ENCODE assay signal across 8 mouse cellular contexts in genomic region chr11:116076836-116077235, GRCm38 (mm10). TPM values are rescaled to one million over a fixed set of nuclear protein-coding genes. Genes with fewer than 3 reads are reported as not detected.
A peak's percentile ranks its signal among the peaks of the same experiment; 100 is the strongest.
DNase-seq lines count a peak whose midpoint lies in the region; ATAC-seq and TF ChIP-seq lines count a peak whose summit lies in the region.

No protein-coding gene starts in this region.

- no peak for TF ChIP-seq EP300 in ES-Bruce4 (IDR thresholded peaks at IDR 0.05; ENCODE audit: insufficient read depth, low read depth, low read length)

- TF ChIP-seq POLR2A in ES-Bruce4 (IDR thresholded peaks at IDR 0.05; ENCODE audit: insufficient read depth, low read length) = no peak

- peak overlapping the region; percentile 49 for H3K27ac ChIP-seq in heart, embryonic 15.5 days
- no peak overlapping the region for H3K27ac ChIP-seq in ES-Bruce4 (ENCODE audit: insufficient read depth, low read length)
- peak overlapping the region; percentile 86; the same call in 1 of the 2 replicates for H3K27ac ChIP-seq in intestine, embryonic 16.5 days (ENCODE audit: low read length)

- no peaks in the 10 kb centered on the region for H3K27me3 ChIP-seq in heart, embryonic 15.5 days
- H3K27me3 ChIP-seq in ES-Bruce4 (ENCODE audit: control insufficient read depth, insufficient read depth, low read length, poor library complexity, severe bottlenecking) = no peaks in the 10 kb centered on the region
- no peaks in the 10 kb centered on the region for H3K27me3 ChIP-seq in intestine, embryonic 16.5 days (replicated peaks; ENCODE audit: control insufficient read depth, insufficient read depth, low read length)

- no peak for TF ChIP-seq CTCF in ES-Bruce4 (IDR thresholded peaks at IDR 0.05; ENCODE audit: low read depth, low read length)

- 58% methylated on average over 7 of the region's 7 CpGs for WGBS in heart, embryonic 15.5 days
- 80% methylated on average over 7 of the region's 7 CpGs for WGBS in intestine, embryonic 16.5 days

- H3K36me3 ChIP-seq in heart, embryonic 15.5 days = peaks cover 25% of the 10 kb centered on the region
- H3K36me3 ChIP-seq in ES-Bruce4 (ENCODE audit: control insufficient read depth, insufficient read depth, low read length, poor library complexity, severe bottlenecking) = peaks cover 23% of the 10 kb centered on the region
- 0 out of 2 replicates have a peak, but pooled peaks cover 13% of the 10 kb centered on the region for H3K36me3 ChIP-seq in intestine, embryonic 16.5 days (ENCODE audit: control insufficient read depth, insufficient read depth, low read length)

- H3K4me2 ChIP-seq in heart, embryonic 15.5 days = peak overlapping the region; percentile 50; the same call in 1 of the 2 replicates
- peak overlapping the region; percentile 54 for H3K4me2 ChIP-seq in intestine, embryonic 16.5 days (ENCODE audit: low read depth, low read length)

- peak overlapping the region; percentile 19; the same call in 1 of the 2 replicates for H3K9ac ChIP-seq in heart, embryonic 15.5 days
- H3K9ac ChIP-seq in ES-Bruce4 (ENCODE audit: low read depth, poor library complexity, severe bottlenecking) = peak overlapping the region; percentile 19
- peak overlapping the region; percentile 67 for H3K9ac ChIP-seq in intestine, embryonic 16.5 days (ENCODE audit: low read depth, low read length)

- H3K4me1 ChIP-seq in heart, embryonic 15.5 days (replicated peaks) = peaks cover 34% of the 10 kb centered on the region
- no peaks in the 10 kb centered on the region for H3K4me1 ChIP-seq in ES-Bruce4 (ENCODE audit: control insufficient read depth, insufficient read depth, low read length)
- peaks cover 20% of the 10 kb centered on the region for H3K4me1 ChIP-seq in intestine, embryonic 16.5 days (ENCODE audit: control insufficient read depth, insufficient read depth, low read length)

- H3K9me3 ChIP-seq in heart, embryonic 15.5 days (replicated peaks) = no peaks in the 10 kb centered on the region
- no peaks in the 10 kb centered on the region for H3K9me3 ChIP-seq in ES-Bruce4 (replicated peaks; ENCODE audit: control insufficient read depth, insufficient read depth, low read length, poor library complexity, severe bottlenecking)
- no peaks in the 10 kb centered on the region for H3K9me3 ChIP-seq in intestine, embryonic 16.5 days (ENCODE audit: control insufficient read depth, low read length)

- ATAC-seq in heart, embryonic 15.5 days (replicated peaks; ENCODE audit: insufficient number of reproducible peaks, insufficient read depth, low FRiP score, low read depth) = no peak
- no peak for ATAC-seq in intestine, embryonic 16.5 days

- no peak for DNase-seq in heart, adult 9 months (ENCODE audit: low spot score in 2 of 2)
- DNase-seq in spleen, postnatal 10 days (ENCODE audit: low spot score in 2 of 2) = peak; percentile 58 to 69
- no peak for DNase-seq in adrenal gland, postnatal 25 days
- DNase-seq in kidney, postnatal 4 days = no peak
- DNase-seq in frontal cortex, adult 2 months (ENCODE audit: extremely low spot score in 1 of 2, low spot score in 1 of 2) = no peak

- H3K4me3 ChIP-seq in heart, embryonic 15.5 days = peak overlapping the region; percentile 25
- H3K4me3 ChIP-seq in ES-Bruce4 (ENCODE audit: low read depth, low read length) = no peak overlapping the region
- H3K4me3 ChIP-seq in intestine, embryonic 16.5 days (ENCODE audit: low read length) = peak overlapping the region; percentile 41

RNA-seq across cellular contexts. Expression of gene Unc13d, which starts 0.9 kb away (rescaled TPM):
- polyA plus RNA-seq in heart, embryonic 15.5 days (2015; fragmentation: Nextera tagmentation; extraction: Ambion mirVana) = 1.0 and 3.9 TPM in 2 replicates
- polyA plus RNA-seq in ES-Bruce4 (2011; ENCODE audit: insufficient read depth, insufficient read length, low read depth, missing spikeins) = 4.7 and 5.7 TPM in 2 replicates
- 6.4 and 7.5 TPM in 2 replicates for polyA plus RNA-seq in intestine, embryonic 16.5 days (2015; fragmentation: Nextera tagmentation; extraction: Ambion mirVana)
- 0.24 and 0.79 TPM in 2 replicates for total RNA-seq in adrenal gland, postnatal 25 days (2021)
- 0.84 and 0.90 TPM in 2 replicates for polyA plus RNA-seq in frontal cortex, adult 2 months (2012; rRNA removed)

RNA-seq across cellular contexts. Expression of gene Wbp2, which starts 10.0 kb away (rescaled TPM):
- 121 and 139 TPM in 2 replicates for polyA plus RNA-seq in heart, embryonic 15.5 days (2015; fragmentation: Nextera tagmentation; extraction: Ambion mirVana)
- polyA plus RNA-seq in ES-Bruce4 (2011; ENCODE audit: insufficient read depth, insufficient read length, low read depth, missing spikeins) = 179 and 198 TPM in 2 replicates
- polyA plus RNA-seq in intestine, embryonic 16.5 days (2015; fragmentation: Nextera tagmentation; extraction: Ambion mirVana) = 135 and 160 TPM in 2 replicates
- 189 and 195 TPM in 2 replicates for total RNA-seq in adrenal gland, postnatal 25 days (2021)
- polyA plus RNA-seq in frontal cortex, adult 2 months (2012; rRNA removed) = 391 and 407 TPM in 2 replicates

RNA-seq across cellular contexts. Expression of gene Unk, which starts 46.7 kb away (rescaled TPM):
- 19.5 and 27.3 TPM in 2 replicates for polyA plus RNA-seq in heart, embryonic 15.5 days (2015; fragmentation: Nextera tagmentation; extraction: Ambion mirVana)
- 33.9 and 35.8 TPM in 2 replicates for polyA plus RNA-seq in ES-Bruce4 (2011; ENCODE audit: insufficient read depth, insufficient read length, low read depth, missing spikeins)
- 22.9 and 24.4 TPM in 2 replicates for polyA plus RNA-seq in intestine, embryonic 16.5 days (2015; fragmentation: Nextera tagmentation; extraction: Ambion mirVana)
- 25.8 and 27.4 TPM in 2 replicates for total RNA-seq in adrenal gland, postnatal 25 days (2021)
- 35.4 and 38.1 TPM in 2 replicates for polyA plus RNA-seq in frontal cortex, adult 2 months (2012; rRNA removed)

RNA-seq across cellular contexts. Expression of gene H3f3b, which starts 49.1 kb away (rescaled TPM):
- 648 and 727 TPM in 2 replicates for polyA plus RNA-seq in heart, embryonic 15.5 days (2015; fragmentation: Nextera tagmentation; extraction: Ambion mirVana)
- 437 and 457 TPM in 2 replicates for polyA plus RNA-seq in ES-Bruce4 (2011; ENCODE audit: insufficient read depth, insufficient read length, low read depth, missing spikeins)
- 1,239 and 1,387 TPM in 2 replicates for polyA plus RNA-seq in intestine, embryonic 16.5 days (2015; fragmentation: Nextera tagmentation; extraction: Ambion mirVana)
- total RNA-seq in adrenal gland, postnatal 25 days (2021) = 265 and 377 TPM in 2 replicates
- polyA plus RNA-seq in frontal cortex, adult 2 months (2012; rRNA removed) = 347 and 369 TPM in 2 replicates

RNA-seq across cellular contexts. Expression of gene Trim47, which starts 50.2 kb away (rescaled TPM):
- polyA plus RNA-seq in heart, embryonic 15.5 days (2015; fragmentation: Nextera tagmentation; extraction: Ambion mirVana) = 79.1 and 91.1 TPM in 2 replicates
- 3.9 and 7.1 TPM in 2 replicates for polyA plus RNA-seq in ES-Bruce4 (2011; ENCODE audit: insufficient read depth, insufficient read length, low read depth, missing spikeins)
- 13.9 and 14.7 TPM in 2 replicates for polyA plus RNA-seq in intestine, embryonic 16.5 days (2015; fragmentation: Nextera tagmentation; extraction: Ambion mirVana)
- total RNA-seq in adrenal gland, postnatal 25 days (2021) = 17.1 and 20.2 TPM in 2 replicates
- 6.2 and 7.4 TPM in 2 replicates for polyA plus RNA-seq in frontal cortex, adult 2 months (2012; rRNA removed)

Comparison
In these comparisons a context has a peak if more than half of its experiments do, and no peak if none do; other contexts are left out.
1. DNase-seq: peak in spleen, postnatal 10 days (2 of 2); none in heart, adult 9 months (0 of 2), adrenal gland, postnatal 25 days (single experiment), kidney, postnatal 4 days (0 of 2) and frontal cortex, adult 2 months (0 of 2).
2. Peak in every context shown above with its lines, with median percentiles within 50 percentile points of each other: H3K9ac ChIP-seq.